Mouse (Mus musculus) heart, embryonic 11.5 days (tissue): ENCODE results near the gene Nfs1. TPM values are rescaled to one million over a fixed set of nuclear protein-coding genes. Genes with fewer than 3 reads are reported as not detected.

Source experiments
- ATAC-seq: fragments of 200-750 bp; cut with Nextera tagmentation; replicated peaks from 2 replicates; pipeline ENCODE4 v1.8.0; 2017; ENCODE audit warnings: moderate library complexity; ENCODE audit not compliant: insufficient number of reproducible peaks, low FRiP score, low TSS enrichment
- H3K27ac ChIP-seq: fragments of 300-500 bp; sonication (generic); 2 replicates; pipeline ENCODE4 v1.5.1; 2014; ENCODE audit warnings: mild to moderate bottlenecking, low read depth, low read length
- H3K27me3 ChIP-seq: fragments of 300-500 bp; sonication (generic); 2 replicates; pipeline ENCODE4 v1.6.1; 2014; ENCODE audit warnings: mild to moderate bottlenecking, low read length, mixed read lengths; ENCODE audit not compliant: control insufficient read depth, insufficient read depth
- H3K36me3 ChIP-seq: fragments of 300-500 bp; sonication (generic); 2 replicates; pipeline ENCODE4 v1.6.1; 2014; ENCODE audit warnings: mild to moderate bottlenecking, low read length, moderate library complexity, mixed read lengths; ENCODE audit not compliant: control insufficient read depth, insufficient read depth
- H3K4me1 ChIP-seq: fragments of 300-500 bp; sonication (generic); 2 replicates; pipeline ENCODE4 v1.6.1; 2014; ENCODE audit warnings: low read length; ENCODE audit not compliant: control insufficient read depth, insufficient read depth
- H3K4me2 ChIP-seq: fragments of 300-500 bp; sonication (generic); 2 replicates; pipeline ENCODE4 v1.6.1; 2014; ENCODE audit warnings: mild to moderate bottlenecking, moderate library complexity
- H3K4me3 ChIP-seq: fragments of 300-500 bp; sonication (generic); 2 replicates; pipeline ENCODE4 v1.5.1; 2014; ENCODE audit warnings: low read depth, low read length
- H3K9ac ChIP-seq: fragments of 300-500 bp; sonication (generic); 2 replicates; pipeline ENCODE4 v1.6.1; 2014; ENCODE audit warnings: mild to moderate bottlenecking, low read depth, low read length, moderate library complexity
- H3K9me3 ChIP-seq: fragments of 300-500 bp; sonication (generic); replicated peaks from 2 replicates; pipeline ENCODE4 v1.6.1; 2016; ENCODE audit warnings: low read length; ENCODE audit not compliant: control insufficient read depth
- WGBS: fragments of 180-500 bp; shearing (Covaris S2); extraction: QIAGEN DNeasy Blood & Tissue Kit; methylation state at CpG from one replicate; pipeline ENCODE4 v1.1.7; 2014; ENCODE audit not compliant: insufficient replicate concordance; 5-methylcytosine and 5-hydroxymethylcytosine counted together
- polyA plus RNA-seq: library from polyadenylated mRNA; unstranded; fragments of >200 nt; fragmentation: Nextera tagmentation; extraction: Ambion mirVana; gene quantifications from 2 replicates; pipeline ENCODE4 v1.2.1, GENCODE M21; 2014

Nfs1 gene
- polyA plus RNA-seq, 1 experiment from 2014 or later, result 55.7 TPM

- Histone ChIP-seq H3K9ac (peak overlapping the region; percentile 100), H3K27ac (peak overlapping the region; percentile 97), H3K9me3 (no peaks in the 10 kb centered on the region), H3K36me3 (peaks cover 7% of the 10 kb centered on the region), H3K4me1 (peaks cover 16% of the 10 kb centered on the region), H3K4me3 (peak overlapping the region; percentile 99), H3K4me2 (peak overlapping the region; percentile 75), H3K27me3 (no peaks in the 10 kb centered on the region)
- 16% methylated on average over 8 of the region's 8 CpGs for WGBS
- peak; percentile 2; the same call in 1 of the 2 replicates for ATAC-seq
Measured at GRCm38 (mm10) chr2:156180824-156181590, 37.0 kb upstream of the Nfs1 start.

GRCm38 (mm10) chr2:156180094-156180821 lies 36.3 kb upstream of the Nfs1 start, which contains the start of gene Rbm39:
Rbm39 (minus strand) TSS chr2:156180238.
- Histone ChIP-seq H3K4me2 (peak within 1 kb of the TSS; percentile 88), H3K9me3 (no peaks in the 10 kb centered on the region), H3K4me3 (peak within 1 kb of the TSS; percentile 99), H3K4me1 (peaks cover 16% of the 10 kb centered on the region), H3K27me3 (no peaks in the 10 kb centered on the region), H3K9ac (peak within 1 kb of the TSS; percentile 100), H3K36me3 (peaks cover 7% of the 10 kb centered on the region), H3K27ac (peak within 1 kb of the TSS; percentile 97)
- WGBS, result under 1% methylated on average over 47 of the region's 47 CpGs
- ATAC-seq, result peak; percentile 96

- Histone ChIP-seq H3K27me3 (no peaks in the 10 kb centered on the region), H3K4me2 (peak overlapping the region; percentile 88; the same call in 1 of the 2 replicates), H3K27ac (peak overlapping the region; percentile 97), H3K36me3 (peaks cover 7% of the 10 kb centered on the region), H3K9me3 (no peaks in the 10 kb centered on the region), H3K4me1 (peaks cover 16% of the 10 kb centered on the region), H3K9ac (peak overlapping the region; percentile 100), H3K4me3 (peak overlapping the region; percentile 99)
- no peak; the same call in 1 of the 2 replicates for ATAC-seq
- WGBS, result under 1% methylated on average over 41 of the region's 41 CpGs
Measured at GRCm38 (mm10) chr2:156179796-156180093, 35.8 kb upstream of the Nfs1 start.

- Histone ChIP-seq H3K4me1 (peaks cover 16% of the 10 kb centered on the region), H3K27me3 (no peaks in the 10 kb centered on the region), H3K4me2 (peak overlapping the region; percentile 88), H3K27ac (peak overlapping the region; percentile 97), H3K4me3 (peak overlapping the region; percentile 99), H3K36me3 (peaks cover 7% of the 10 kb centered on the region), H3K9me3 (no peaks in the 10 kb centered on the region), H3K9ac (peak overlapping the region; percentile 100)
- under 1% methylated on average over 47 of the region's 47 CpGs for WGBS
- peak; percentile 60 for ATAC-seq
Measured at GRCm38 (mm10) chr2:156179046-156179795, 35.2 kb upstream of the Nfs1 start.

- no peaks in the 10 kb centered on the region for H3K27me3 ChIP-seq
- 69% methylated on average over 7 of the region's 7 CpGs for WGBS
- ATAC-seq, result no peak
- no peak overlapping the region for H3K27ac ChIP-seq
- no peaks in the 10 kb centered on the region for H3K9me3 ChIP-seq
- peak overlapping the region; percentile 16; the same call in 1 of the 2 replicates for H3K4me3 ChIP-seq
- no peak overlapping the region for H3K9ac ChIP-seq
- H3K36me3 ChIP-seq, result peaks cover 15% of the 10 kb centered on the region
- peak overlapping the region; percentile 88 for H3K4me2 ChIP-seq
- peaks cover 16% of the 10 kb centered on the region for H3K4me1 ChIP-seq
Measured at GRCm38 (mm10) chr2:156177651-156178050, 33.7 kb upstream of the Nfs1 start.

- 81% methylated on average over 6 of the region's 6 CpGs for WGBS
- Histone ChIP-seq H3K36me3 (peaks cover 15% of the 10 kb centered on the region), H3K4me3 (no peak overlapping the region)
Measured at GRCm38 (mm10) chr2:156177079-156177478, 33.1 kb upstream of the Nfs1 start.

GRCm38 (mm10) chr2:156166557-156166956 lies 22.6 kb upstream of the Nfs1 start:
- H3K4me3 ChIP-seq, result no peak overlapping the region
- H3K9ac ChIP-seq, result no peak overlapping the region
- H3K27me3 ChIP-seq, result no peaks in the 10 kb centered on the region
- H3K4me2 ChIP-seq, result no peak overlapping the region
- H3K36me3 ChIP-seq, result peaks cover 43% of the 10 kb centered on the region
- WGBS, result 93% methylated on average over 5 of the region's 5 CpGs
- ATAC-seq, result no peak
- H3K9me3 ChIP-seq, result no peaks in the 10 kb centered on the region
- no peak overlapping the region for H3K27ac ChIP-seq
- H3K4me1 ChIP-seq, result no peaks in the 10 kb centered on the region

More at GRCm38 (mm10) chr2:156177079-156177478, 33.1 kb upstream of the Nfs1 start:
- Histone ChIP-seq H3K9me3 (no peaks in the 10 kb centered on the region), H3K4me1 (peaks cover 16% of the 10 kb centered on the region), H3K9ac (no peak overlapping the region; the same call in 1 of the 2 replicates), H3K27me3 (no peaks in the 10 kb centered on the region), H3K4me2 (peak overlapping the region; percentile 40), H3K27ac (no peak overlapping the region)
- no peak for ATAC-seq

GRCm38 (mm10) chr2:156165478-156165877 lies 21.5 kb upstream of the Nfs1 start:
- Histone ChIP-seq H3K4me2 (no peak overlapping the region), H3K27ac (no peak overlapping the region), H3K9ac (no peak overlapping the region), H3K27me3 (no peaks in the 10 kb centered on the region), H3K4me3 (no peak overlapping the region), H3K4me1 (no peaks in the 10 kb centered on the region), H3K36me3 (peaks cover 42% of the 10 kb centered on the region), H3K9me3 (no peaks in the 10 kb centered on the region)
- WGBS, result 93% methylated on average over 1 of the region's 1 CpGs
- ATAC-seq, result no peak
